Mouse (Mus musculus) layer of hippocampus, adult 9-10 months (tissue): ENCODE data around the gene Twnk.

ENCODE experiments used
- DNase-seq: peaks from one replicate; pipeline ENCODE4 v3.0.0; 2022; ENCODE audit warnings: low spot score

Twnk gene

GRCm38 (mm10) chr19:45049523-45049922, 44.1 kb downstream of the Twnk start:
- DNase-seq = no peak

GRCm38 (mm10) chr19:45053451-45053850, 48.0 kb downstream of the Twnk start:
- DNase-seq = no peak

DNA sequence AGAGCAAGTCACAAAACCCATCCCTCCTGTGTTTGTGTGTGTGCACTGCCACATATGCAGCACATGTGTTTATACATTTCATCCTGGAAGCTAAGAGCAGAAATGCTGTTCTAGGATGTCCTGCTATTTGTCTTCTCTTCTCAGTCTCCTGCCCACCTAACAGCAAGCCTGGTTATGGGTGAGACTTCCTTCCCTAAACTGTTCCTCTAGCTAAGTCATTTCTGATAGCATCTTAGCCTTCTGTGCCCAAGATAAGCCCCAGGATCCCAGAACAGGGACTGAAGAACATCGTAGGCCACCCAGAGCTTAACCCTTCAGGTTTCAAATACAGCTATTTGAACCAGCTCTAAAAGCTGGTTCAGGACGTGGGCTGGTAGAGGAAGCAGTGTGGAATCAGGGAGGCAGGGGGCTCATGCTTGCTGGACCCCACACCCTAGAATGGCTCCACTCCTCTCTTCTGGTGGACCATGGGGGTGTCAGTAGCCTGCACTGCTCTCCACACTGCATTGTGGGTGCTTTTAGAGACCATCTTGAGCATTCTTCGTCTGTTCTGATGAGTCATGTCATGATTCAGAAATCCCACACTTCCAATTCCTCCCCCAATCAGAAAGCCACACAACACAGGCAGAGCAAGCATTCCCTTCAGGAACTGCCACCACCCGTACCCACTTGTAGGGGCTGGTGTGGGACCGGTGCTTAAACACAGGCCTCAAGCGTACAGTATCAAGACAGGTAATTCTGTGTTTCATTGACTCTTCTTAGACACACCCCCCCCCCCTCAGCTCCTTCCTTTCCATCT, 49.6 kb downstream of the Twnk start:
- no peak for DNase-seq

DNA sequence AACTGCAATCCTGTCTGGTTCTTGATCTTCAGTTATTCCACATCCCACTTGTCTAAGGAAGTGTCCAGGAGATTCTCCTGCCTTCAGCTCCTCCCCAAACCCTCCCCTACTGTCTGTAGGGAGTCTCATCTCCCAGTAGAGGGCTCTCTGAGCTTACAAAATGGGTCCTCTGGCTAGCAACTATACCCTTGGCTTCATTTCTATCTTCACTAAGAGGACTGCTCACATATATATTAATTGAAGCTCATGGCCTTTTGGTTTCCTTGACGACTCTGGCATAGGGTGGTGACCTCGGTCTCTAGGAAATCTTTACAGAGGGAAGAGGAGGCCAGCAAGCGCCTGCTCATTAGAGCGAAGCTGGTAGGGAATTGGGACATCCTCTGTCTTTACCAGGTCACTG, 50.9 kb downstream of the Twnk start:
- no peak for DNase-seq

- no peak for DNase-seq
Measured at GRCm38 (mm10) chr19:45056908-45057698, 51.6 kb downstream of the Twnk start.

DNA sequence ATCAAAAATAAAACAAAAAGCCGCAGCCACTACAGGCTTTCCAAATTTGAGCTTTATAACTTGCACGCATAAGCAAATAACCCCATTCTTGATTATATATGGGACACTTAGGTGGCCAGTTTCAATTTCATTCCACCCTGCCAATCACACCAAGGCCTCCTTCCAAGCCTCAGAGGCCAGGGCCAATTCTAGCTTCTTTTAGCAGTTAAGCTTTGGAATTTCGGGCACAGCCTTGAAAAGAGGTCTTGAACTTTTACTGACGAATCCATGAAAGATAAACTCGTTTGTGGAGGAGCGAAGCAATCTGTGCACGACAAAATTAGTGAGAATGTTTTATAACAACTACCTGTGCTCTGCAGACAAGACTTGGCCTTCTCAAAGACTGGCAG, 52.3 kb downstream of the Twnk start:
- DNase-seq = no peak

DNA sequence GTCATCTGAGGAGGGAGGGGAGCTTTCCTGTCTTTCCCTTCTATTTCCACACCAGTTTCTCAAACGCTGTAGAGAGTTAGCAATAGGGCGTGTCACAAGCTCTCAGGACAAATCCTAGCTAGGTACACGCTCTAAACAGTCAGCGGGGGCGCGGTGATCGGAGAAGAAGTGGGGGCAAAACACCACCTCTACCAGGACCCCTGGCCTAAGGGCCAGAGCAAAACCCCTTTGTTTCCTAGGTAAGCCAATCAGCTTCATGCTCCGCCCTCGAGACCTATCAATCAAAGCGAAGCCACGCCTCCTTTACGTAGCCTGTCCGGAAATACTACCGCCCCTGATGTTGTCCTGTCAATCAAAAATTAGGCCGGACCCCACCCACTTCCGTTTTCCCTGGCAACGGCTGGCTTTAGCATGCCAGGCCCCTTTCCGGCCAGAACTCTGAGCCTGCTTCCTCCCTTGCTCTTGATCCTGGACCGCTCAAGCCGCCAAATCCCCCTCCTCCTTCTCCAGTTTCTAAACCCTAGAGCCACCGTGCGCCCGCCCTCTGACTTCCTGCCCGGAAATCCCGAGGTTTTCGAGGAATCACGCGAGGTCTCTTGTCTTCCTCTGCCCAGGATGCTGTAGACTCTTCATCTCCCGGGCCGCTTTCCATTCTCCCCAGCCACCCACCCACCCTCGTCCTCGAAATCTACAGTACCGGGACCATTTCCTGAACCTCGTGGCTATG, 52.8 kb downstream of the Twnk start:
- peak; percentile 92 for DNase-seq

- DNase-seq = no peak
Measured at GRCm38 (mm10) chr19:45058841-45059240, 53.4 kb downstream of the Twnk start.
